Mouse (Mus musculus) Muller cell, postnatal 12 days (primary cell): ENCODE measurements at regions not wholly inside any gene's neighbourhood (a gene's known extent, or its start where the extent isn't known, plus 50 kb on each side); places are given as distances from the start of the nearest gene placed in this dataset.

Experiments used
- DNase-seq: peaks from one replicate; pipeline ENCODE4 v3.0.0-alpha.2; 2015; ENCODE audit errors: inconsistent ontology term

- no peak for DNase-seq
Observed at GRCm38 (mm10) chr16:87295727-87296126, 58.3 kb upstream of the N6amt1 start.

GRCm38 (mm10) chr16:87292826-87293225 is 61.2 kb upstream of the N6amt1 start:
- DNase-seq: no peak

GRCm38 (mm10) chr16:87291716-87292115 is 62.3 kb upstream of the N6amt1 start:
- DNase-seq: peak; percentile 77

- no peak for DNase-seq
Observed at GRCm38 (mm10) chr16:87285639-87286038, 68.3 kb upstream of the N6amt1 start.

GRCm38 (mm10) chr16:87284835-87285510 is 69.0 kb upstream of the N6amt1 start:
- no peak for DNase-seq

GRCm38 (mm10) chr16:87278518-87278917 is 75.5 kb upstream of the N6amt1 start:
- no peak for DNase-seq

- DNase-seq: no peak
Observed at GRCm38 (mm10) chr16:87272363-87272762, 81.6 kb upstream of the N6amt1 start.

- no peak for DNase-seq
Observed at GRCm38 (mm10) chr16:87267954-87268804, 85.8 kb upstream of the N6amt1 start.

GRCm38 (mm10) chr16:87267517-87267916 is 86.5 kb upstream of the N6amt1 start:
- DNase-seq: no peak

- DNase-seq: no peak
Observed at GRCm38 (mm10) chr16:87263571-87263970, 90.4 kb upstream of the N6amt1 start.

- no peak for DNase-seq
Observed at GRCm38 (mm10) chr16:87263041-87263440, 90.9 kb upstream of the N6amt1 start.

- DNase-seq: no peak
Observed at GRCm38 (mm10) chr16:87262497-87262896, 91.5 kb upstream of the N6amt1 start.

- peak; percentile 90 for DNase-seq
Observed at GRCm38 (mm10) chr16:87261527-87261926, 92.5 kb upstream of the N6amt1 start.

GRCm38 (mm10) chr16:87254736-87255135 is 99.2 kb upstream of the N6amt1 start:
- DNase-seq: no peak

- DNase-seq: no peak
Observed at GRCm38 (mm10) chr16:87250531-87250930, 103.5 kb upstream of the N6amt1 start.

- DNase-seq: no peak
Observed at GRCm38 (mm10) chr16:87249903-87250302, 104.1 kb upstream of the N6amt1 start.

- DNase-seq: peak; percentile 44
Observed at GRCm38 (mm10) chr16:87248501-87249030, 105.4 kb upstream of the N6amt1 start.

GRCm38 (mm10) chr16:87245933-87246791 is 107.8 kb upstream of the N6amt1 start:
- peak; percentile 52 for DNase-seq

GRCm38 (mm10) chr16:87245441-87245840 is 108.5 kb upstream of the N6amt1 start:
- DNase-seq: no peak

- DNase-seq: no peak
Observed at GRCm38 (mm10) chr16:87242027-87242426, 112.0 kb upstream of the N6amt1 start.

GRCm38 (mm10) chr16:87239105-87239504 is 114.9 kb upstream of the N6amt1 start:
- DNase-seq: no peak

GRCm38 (mm10) chr16:87234199-87234598 is 119.8 kb upstream of the N6amt1 start:
- DNase-seq: peak; percentile 69
